Mouse (Mus musculus) cerebellum, adult 8-10 months (tissue): ENCODE data around the gene Plppr3.

Experiments
- DNase-seq: peaks from one replicate; pipeline ENCODE4 v3.0.0; 2022

Gene Plppr3

GRCm38 (mm10) chr10:79865189-79865601 lies 9.2 kb downstream of the Plppr3 start:
- DNase-seq, result no peak

GRCm38 (mm10) chr10:79864351-79865188 lies 9.9 kb downstream of the Plppr3 start:
- DNase-seq, result no peak

DNA sequence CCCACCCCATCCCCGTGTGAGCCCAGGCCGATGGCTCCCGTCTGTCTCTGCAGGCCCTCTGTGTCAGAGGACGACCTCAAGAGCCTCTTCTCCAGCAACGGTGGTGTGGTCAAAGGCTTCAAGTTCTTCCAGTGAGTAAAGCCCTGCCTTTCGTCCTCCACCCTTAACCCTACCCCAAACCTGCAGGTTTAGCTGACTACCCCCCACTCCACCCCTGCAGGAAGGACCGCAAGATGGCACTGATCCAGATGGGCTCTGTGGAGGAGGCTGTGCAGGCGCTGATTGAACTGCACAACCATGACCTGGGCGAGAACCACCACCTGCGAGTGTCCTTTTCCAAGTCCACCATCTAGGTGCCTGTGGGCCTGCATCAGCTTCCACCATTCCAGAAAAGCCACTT lies 11.5 kb downstream of the Plppr3 start:
- DNase-seq, result no peak

DNA sequence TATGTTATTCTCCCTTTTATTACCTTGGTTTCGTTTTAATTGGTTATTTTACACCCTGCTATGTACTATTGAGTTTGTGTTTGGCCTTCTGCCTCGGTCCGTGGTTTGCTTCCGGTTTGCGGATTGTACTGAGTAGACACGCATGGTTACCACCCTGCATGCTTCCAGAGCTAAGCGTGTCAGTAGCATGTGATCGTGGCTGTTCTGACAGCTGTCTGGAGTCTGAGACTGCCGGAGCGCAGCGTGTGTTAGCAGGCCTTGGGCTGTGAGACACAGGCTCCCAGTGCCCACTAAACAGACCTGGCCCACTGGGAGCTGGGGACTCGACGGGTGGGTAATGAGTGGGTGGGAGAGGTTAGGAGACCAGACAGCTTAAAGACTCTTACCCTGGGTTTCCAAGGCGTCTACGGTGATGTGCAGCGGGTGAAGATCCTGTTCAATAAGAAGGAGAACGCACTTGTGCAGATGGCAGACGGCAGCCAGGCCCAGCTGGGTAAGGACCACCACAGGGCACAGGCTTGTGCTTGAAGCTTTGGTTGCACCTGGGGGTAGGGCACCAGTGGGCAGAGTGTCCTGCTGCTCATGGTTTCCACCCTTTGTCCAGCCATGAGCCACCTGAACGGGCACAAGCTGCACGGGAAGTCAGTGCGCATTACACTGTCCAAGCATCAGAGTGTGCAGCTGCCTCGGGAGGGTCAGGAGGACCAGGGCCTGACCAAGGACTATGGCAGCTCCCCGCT lies 12.2 kb downstream of the Plppr3 start:
- no peak for DNase-seq

DNA sequence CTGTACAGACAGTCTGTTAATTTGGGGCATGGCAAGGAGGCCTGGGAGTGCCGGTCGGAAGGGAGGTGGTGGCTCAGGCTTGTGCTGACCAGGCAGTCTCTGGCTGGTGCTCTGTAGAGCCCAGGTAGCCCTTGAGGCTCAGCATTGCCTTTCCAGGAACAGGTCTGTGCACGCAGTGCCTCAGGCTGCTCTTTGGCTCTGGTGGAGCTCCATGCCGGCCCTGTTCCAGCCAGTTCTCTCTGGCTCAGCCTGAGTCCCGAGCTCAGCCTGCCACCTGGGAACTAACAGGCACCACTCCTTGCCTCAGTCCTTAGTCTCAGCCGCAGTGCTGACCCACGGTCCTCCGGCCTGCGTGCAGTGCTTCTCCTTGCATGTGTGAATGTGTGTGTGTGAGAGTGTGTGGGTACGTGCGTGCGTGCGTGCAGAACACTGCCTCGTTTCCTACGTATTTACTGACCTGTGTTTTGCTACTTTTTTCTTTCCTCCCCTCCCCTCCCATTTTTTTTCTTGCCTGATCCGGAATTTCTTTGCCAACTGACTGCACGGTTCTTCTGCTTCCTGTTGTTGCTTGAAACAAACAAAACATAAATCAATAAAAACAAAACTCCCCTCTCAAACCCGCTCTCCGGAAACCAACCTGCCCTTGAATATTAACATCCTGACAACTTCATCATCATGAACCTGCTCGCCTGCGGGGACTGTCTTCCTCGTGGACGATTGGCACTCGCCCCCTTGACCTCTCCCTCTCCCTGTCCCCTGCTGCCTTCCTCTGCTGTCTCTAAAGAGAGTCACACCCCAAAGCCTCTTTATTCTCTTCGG lies 13.0 kb downstream of the Plppr3 start:
- DNase-seq, result no peak

GRCm38 (mm10) chr10:79860079-79860911 lies 14.1 kb downstream of the Plppr3 start:
- DNase-seq, result no peak

- no peak for DNase-seq
Measured at GRCm38 (mm10) chr10:79859116-79859515, 15.3 kb downstream of the Plppr3 start.

DNA sequence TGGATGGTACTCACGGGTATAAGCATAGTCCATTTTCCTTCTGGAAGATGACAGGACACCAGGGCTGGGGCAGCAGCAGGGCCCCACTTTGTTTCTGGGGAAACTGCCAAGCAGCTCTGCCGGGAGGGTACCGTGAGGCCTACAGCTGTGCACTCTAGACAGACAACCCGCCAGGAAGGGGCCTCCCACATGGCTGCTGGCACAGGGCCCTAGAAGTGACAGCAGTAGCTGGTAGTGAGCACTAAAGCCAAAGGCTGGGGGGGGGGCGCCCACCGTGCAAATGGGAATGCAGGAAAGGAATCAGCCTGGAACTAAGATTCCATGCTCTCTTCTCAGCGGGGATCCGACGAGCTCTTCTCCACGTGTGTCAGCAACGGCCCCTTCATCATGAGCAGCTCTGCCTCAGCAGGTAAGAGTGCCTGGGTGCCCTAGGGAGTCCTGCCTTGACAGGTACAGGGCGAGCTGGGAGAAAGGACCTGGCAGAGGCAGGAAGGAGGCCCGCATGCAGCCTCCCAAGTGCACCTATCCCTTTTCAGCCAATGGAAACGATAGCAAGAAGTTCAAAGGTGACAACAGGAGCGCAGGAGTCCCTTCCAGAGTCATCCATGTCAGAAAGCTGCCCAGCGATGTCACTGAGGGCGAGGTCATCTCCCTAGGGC lies 15.9 kb downstream of the Plppr3 start:
- no peak for DNase-seq

- no peak for DNase-seq
Measured at GRCm38 (mm10) chr10:79857894-79858293, 16.5 kb downstream of the Plppr3 start.

GRCm38 (mm10) chr10:79857452-79857811 lies 17.0 kb downstream of the Plppr3 start:
- DNase-seq, result no peak

GRCm38 (mm10) chr10:79856704-79857451 lies 17.6 kb downstream of the Plppr3 start:
- no peak for DNase-seq

DNA sequence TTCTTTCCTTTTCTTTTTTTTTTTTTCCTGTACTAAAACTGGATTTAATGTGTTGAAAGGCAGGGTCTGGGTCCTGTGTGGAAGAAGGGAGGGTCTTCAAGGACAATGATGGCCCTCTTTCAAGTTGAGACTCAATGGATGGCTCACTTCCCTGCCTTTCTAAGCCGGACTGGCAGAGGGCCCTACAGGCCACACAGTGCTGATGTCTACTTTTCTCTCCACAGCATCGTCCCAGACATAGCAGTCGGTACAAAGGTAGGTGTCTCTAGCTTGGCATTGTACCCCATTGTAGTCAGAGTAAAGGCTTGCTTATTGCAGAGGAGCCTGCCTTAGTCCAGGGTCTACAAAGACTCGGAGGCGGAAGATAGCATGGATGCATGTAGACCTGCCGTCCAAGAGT lies 18.2 kb downstream of the Plppr3 start:
- no peak for DNase-seq

GRCm38 (mm10) chr10:79855558-79856184 lies 18.8 kb downstream of the Plppr3 start:
- no peak for DNase-seq

GRCm38 (mm10) chr10:79854801-79855541 lies 19.5 kb downstream of the Plppr3 start:
- peak; percentile 68 for DNase-seq

GRCm38 (mm10) chr10:79853860-79854795 lies 20.3 kb downstream of the Plppr3 start, which contains the start of gene Ptbp1:
Gene Ptbp1 (plus strand): TSS chr10:79854427.
- peak; percentile 99 for DNase-seq

- peak; percentile 85 for DNase-seq
Measured at GRCm38 (mm10) chr10:79853392-79853791, 21.0 kb downstream of the Plppr3 start.

GRCm38 (mm10) chr10:79852827-79853226 lies 21.6 kb downstream of the Plppr3 start:
- DNase-seq, result no peak

DNA sequence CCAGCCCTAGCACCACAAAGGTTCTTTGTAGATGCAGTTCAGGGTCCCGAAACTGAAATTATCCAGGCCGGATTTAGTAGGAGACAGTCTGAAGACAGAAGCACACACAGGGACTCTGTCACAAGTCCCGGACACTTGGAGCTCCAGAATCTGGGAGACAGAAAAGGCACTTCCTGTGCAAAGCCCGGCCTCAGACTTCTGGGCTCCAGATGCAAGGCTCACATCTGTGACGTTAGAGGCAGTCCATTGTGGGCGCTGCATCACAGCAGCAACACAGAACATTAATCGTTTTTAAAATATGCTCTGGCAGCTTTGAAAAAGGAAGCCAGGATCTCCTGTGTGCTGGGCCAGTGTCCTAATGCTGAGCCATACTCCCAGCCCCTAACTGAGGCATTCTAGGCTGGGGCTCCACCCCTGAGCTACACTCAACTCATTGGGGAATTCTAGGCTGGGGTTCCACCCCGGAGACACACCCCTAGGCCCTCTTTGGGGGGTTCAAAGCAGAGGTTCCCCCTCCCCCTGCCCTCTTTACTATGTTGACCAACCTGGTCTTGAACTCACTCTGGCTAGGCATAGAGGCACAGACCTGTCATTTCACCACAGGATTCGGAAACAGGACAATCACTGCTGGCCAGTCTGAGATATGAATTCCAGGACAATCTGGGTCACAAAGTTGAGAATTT lies 22.2 kb downstream of the Plppr3 start:
- no peak for DNase-seq
